Mouse (Mus musculus): ENCODE results near the gene Riiad1. TPM values are rescaled to one million over a fixed set of nuclear protein-coding genes. Genes with fewer than 3 reads are reported as not detected.

Riiad1 gene
- polyA plus RNA-seq, 1 experiment from 2014 or later = 26.1 TPM

DNA sequence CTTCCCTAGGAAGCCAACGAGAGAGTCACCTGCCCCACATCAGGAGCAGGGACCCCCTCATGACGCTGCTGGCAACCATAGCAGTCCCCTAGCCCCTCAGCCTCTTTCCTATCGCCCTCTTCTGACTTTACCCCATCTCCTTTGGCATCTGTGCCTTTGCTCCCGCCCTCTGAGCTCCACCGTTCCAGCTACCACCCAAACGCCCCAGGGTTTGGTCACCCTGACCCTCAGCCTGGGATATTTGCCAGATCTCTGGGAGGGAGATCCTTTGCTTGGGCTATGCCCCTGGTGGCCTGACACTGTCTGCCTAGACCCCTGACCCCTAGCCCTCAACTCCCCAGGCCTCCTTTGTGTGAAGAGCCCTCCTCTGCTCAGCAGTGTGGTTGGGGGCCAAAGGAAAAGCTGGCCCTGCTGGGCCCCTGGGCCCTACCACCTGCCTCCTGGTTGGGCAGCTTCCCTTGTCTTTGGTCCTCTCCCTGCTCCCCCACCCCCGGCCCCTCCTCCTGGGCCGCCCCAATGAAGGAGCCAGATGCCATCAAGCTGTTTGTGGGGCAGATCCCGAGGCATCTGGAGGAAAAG, 1.5 kb downstream of the Riiad1 start:
- H3K36me3 ChIP-seq = peaks cover 26% of the 10 kb centered on the region
- peaks cover 74% of the 10 kb centered on the region for H3K4me1 ChIP-seq (replicated peaks)
- no peaks in the 10 kb centered on the region for H3K9me3 ChIP-seq
- H3K9ac ChIP-seq (replicated peaks) = peak overlapping the region; percentile 97
- H3K4me3 ChIP-seq (replicated peaks) = peak overlapping the region; percentile 79
- H3K27ac ChIP-seq = peak overlapping the region; percentile 95
- peak; percentile 37 for ATAC-seq
- peak overlapping the region; percentile 98 for H3K4me2 ChIP-seq (replicated peaks)
- H3K27me3 ChIP-seq = no peaks in the 10 kb centered on the region
- 3% methylated on average over 9 of the region's 9 CpGs for WGBS

DNA sequence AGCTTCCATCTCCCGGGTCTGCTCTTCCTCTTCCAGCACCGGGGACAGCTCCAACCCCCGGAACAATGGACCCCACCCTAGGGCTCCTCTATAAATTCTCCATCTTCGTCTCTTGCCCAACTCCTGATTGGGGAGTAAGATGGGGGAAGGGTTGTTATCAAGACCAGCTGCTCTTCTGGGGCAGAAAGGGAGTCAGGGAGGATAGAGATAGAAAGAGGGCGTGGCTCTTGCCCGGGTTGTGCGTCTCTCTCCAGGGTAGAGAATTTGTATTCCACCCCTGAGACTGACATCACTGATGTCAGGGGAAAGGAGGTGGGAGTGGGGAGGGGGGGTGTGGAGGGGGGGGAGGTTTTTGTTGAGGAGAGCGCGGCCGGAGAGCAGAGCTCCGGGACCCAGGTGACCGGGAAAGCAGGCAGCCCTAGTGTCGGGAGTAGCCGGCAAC, 2.1 kb downstream of the Riiad1 start, which contains the start of gene Celf3:
Celf3 (plus strand) TSS at position 315 of the 442 bp plus-strand sequence.
- H3K4me1 ChIP-seq (replicated peaks) = peaks cover 73% of the 10 kb centered on the region
- WGBS = 0% methylated on average over 13 of the region's 14 CpGs

DNA sequence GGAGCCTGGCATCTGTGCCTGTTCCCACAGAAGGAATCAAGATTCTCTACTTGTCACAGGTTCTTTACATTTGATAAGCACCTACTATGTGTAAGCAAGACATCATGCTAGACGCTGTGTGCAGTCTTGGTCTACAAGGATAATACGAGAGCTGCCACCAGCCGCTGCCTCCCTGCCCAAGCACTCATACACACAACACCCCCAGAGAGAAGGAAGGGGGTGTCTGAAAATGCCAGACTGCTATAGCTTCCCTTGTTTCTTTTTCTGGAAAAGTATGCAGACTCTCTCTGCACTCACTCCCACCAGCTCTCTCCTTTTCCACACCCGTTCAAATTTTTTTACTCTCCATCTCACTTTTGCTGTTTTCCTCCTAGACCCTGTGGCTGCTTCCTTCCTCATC, 2.7 kb downstream of the Riiad1 start:
- WGBS = 18% methylated on average over 4 of the region's 4 CpGs

More for the DNA sequence above, 2.1 kb downstream of the Riiad1 start, which contains the start of gene Celf3:
- ATAC-seq = peak; percentile 92
- Histone ChIP-seq H3K27ac (peak within 1 kb of the TSS; percentile 95), H3K4me3 (replicated peaks) (peak within 1 kb of the TSS; percentile 79), H3K4me2 (replicated peaks) (peak within 1 kb of the TSS; percentile 98), H3K9ac (replicated peaks) (peak within 1 kb of the TSS; percentile 97), H3K9me3 (no peaks in the 10 kb centered on the region), H3K27me3 (no peaks in the 10 kb centered on the region), H3K36me3 (peaks cover 24% of the 10 kb centered on the region)

DNA sequence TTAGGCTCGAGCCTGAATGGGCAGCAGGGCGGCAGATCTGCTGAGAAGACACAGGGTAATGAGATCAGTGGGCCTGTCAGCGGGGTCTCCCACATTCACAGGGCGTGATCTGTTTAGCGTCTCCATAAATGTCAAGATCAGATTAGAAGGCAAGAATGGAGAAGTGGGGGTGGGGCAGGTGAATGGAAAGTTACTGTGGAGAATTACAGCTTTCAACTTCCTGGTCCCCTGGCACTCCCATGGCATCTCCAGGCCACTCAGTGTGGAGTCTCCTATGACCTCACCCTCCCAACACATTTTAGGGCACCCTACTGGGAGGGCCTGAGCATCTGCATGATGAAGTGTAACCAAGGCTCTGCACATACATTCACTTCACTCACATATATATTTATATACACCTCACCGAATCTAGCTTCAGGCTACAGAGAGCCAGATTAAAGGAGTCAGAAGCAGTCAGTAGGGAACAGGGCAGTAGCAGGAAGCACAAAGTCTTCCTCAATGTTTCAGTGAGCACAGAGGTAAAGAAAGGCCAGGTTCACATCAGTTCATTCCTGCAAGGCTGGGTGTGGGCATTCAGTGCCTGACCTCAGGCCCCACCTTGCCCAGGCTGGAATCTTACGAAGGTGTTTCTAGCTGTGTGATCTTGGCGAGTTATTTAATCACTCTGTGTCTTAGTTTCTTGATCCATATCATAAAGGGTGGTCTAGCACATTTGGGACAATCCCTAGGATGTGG, 3.7 kb downstream of the Riiad1 start:
- peaks cover 11% of the 10 kb centered on the region for H3K36me3 ChIP-seq
- H3K4me2 ChIP-seq (replicated peaks) = peak overlapping the region; percentile 98; the same call in 1 of the 2 replicates
- no peak overlapping the region for H3K4me3 ChIP-seq (replicated peaks)
- no peaks in the 10 kb centered on the region for H3K9me3 ChIP-seq
- H3K4me1 ChIP-seq (replicated peaks) = peaks cover 68% of the 10 kb centered on the region
- 42% methylated on average over 8 of the region's 8 CpGs for WGBS
- H3K27me3 ChIP-seq = no peaks in the 10 kb centered on the region
- no peak overlapping the region for H3K9ac ChIP-seq (replicated peaks)
- peak overlapping the region; percentile 95 for H3K27ac ChIP-seq
- ATAC-seq = no peak

More for the DNA sequence above, 2.7 kb downstream of the Riiad1 start:
- Histone ChIP-seq H3K4me2 (replicated peaks) (peak overlapping the region; percentile 98), H3K9ac (replicated peaks) (peak overlapping the region; percentile 70), H3K4me3 (replicated peaks) (peak overlapping the region; percentile 79), H3K9me3 (no peaks in the 10 kb centered on the region), H3K4me1 (replicated peaks) (peaks cover 73% of the 10 kb centered on the region), H3K36me3 (peaks cover 18% of the 10 kb centered on the region), H3K27ac (peak overlapping the region; percentile 95), H3K27me3 (no peaks in the 10 kb centered on the region)
- no peak; the same call in none of the 2 replicates for ATAC-seq

DNA sequence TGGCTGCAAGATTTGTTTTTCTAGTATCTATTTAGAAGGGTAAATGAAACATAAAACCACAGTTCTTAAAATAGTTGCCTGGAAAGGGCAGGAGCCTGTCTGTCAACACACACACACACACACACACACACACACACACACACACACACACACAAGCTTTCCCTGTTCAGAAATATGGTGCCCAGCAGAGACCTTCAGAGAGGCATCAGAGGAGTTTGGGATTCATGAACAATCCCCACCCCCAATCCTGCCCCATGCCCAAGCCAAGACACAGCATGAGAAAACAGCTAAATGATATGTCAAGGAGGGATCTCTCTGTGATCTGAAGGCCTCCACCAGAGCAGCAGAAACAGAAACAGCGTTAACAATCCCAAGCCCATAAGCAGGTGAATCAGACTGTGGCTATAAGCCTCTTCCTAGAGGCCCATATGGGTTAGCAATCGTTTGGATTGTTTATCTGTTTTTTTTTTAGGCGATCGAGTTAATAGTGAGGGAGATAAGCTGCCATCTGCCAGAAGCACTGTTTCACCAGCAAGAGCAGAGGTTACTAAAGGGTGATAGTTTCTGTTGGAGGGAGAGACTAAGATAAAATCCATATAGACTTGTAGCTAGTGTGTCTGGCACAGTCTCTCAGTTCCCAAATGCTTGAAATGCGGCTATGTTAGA, 6.4 kb downstream of the Riiad1 start:
- 79% methylated on average over 5 of the region's 5 CpGs for WGBS
- no peak overlapping the region; the same call in 1 of the 2 replicates for H3K27ac ChIP-seq
- no peak overlapping the region for H3K9ac ChIP-seq (replicated peaks)
- H3K27me3 ChIP-seq = no peaks in the 10 kb centered on the region
- H3K4me2 ChIP-seq (replicated peaks) = no peak overlapping the region
- no peaks in the 10 kb centered on the region for H3K9me3 ChIP-seq
- no peak overlapping the region for H3K4me3 ChIP-seq (replicated peaks)
- no peaks in the 10 kb centered on the region for H3K36me3 ChIP-seq
- ATAC-seq = no peak
- peaks cover 46% of the 10 kb centered on the region for H3K4me1 ChIP-seq (replicated peaks)

DNA sequence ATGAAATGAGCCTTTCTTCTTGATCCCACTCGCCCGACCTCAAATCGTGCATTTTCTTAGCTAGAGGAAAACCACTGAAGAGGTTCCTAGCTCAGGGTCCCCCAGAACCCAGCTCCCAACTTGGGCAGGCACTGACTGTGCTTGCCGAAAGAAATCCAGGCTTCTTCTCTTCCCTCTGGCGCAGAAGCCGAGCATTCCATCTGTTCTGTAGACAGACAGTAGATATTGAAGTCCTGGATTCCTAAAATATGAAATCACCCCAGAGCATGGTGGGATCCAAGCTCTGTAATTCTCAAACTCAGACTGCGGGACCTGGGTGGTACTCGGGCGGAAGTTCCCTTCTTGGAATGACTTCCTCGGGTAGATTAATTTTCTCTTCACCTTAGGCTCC, 7.0 kb downstream of the Riiad1 start:
- no peaks in the 10 kb centered on the region for H3K36me3 ChIP-seq
- H3K9me3 ChIP-seq = no peaks in the 10 kb centered on the region
- H3K4me1 ChIP-seq (replicated peaks) = peaks cover 45% of the 10 kb centered on the region
- peak overlapping the region; percentile 51 for H3K4me2 ChIP-seq (replicated peaks)
- WGBS = 52% methylated on average over 10 of the region's 10 CpGs
- H3K27ac ChIP-seq = peak overlapping the region; percentile 61
- peak overlapping the region; percentile 33 for H3K4me3 ChIP-seq (replicated peaks)
- no peak overlapping the region; the same call in 1 of the 2 replicates for H3K9ac ChIP-seq (replicated peaks)
- no peak for ATAC-seq
- no peaks in the 10 kb centered on the region for H3K27me3 ChIP-seq

DNA sequence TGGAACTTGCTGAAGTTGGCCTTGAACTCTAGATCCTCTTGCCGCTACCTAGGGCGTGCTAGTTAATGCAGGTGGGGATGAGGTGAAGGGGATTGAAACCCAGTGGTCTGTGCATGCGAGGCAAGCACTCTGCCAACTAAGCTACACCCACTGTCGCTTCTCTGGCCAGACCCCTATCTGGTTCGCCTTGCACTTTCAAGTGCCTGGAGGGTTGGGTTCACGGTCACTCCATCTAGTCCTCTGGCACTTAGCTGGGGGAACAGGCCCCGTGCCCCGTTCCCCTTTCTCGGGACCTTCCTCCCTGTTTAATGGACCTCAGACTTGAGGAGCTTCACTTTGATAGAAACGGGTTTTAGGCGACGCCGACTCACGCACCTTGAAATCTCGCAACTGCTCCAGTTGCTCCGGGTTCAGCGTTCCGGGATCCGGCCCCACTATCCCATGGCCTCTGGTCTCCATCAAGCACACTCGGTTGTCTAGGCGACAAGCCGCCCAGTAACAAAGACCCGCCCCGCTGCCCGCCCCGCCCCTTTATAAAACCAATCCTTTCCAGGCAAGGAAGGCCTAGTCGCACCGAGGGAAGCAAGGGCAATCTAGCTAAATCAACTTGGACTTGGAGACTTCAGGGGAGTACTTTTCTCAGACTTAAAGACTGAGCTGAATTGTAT, 7.6 kb downstream of the Riiad1 start:
- no peaks in the 10 kb centered on the region for H3K27me3 ChIP-seq
- peak overlapping the region; percentile 51 for H3K4me2 ChIP-seq (replicated peaks)
- H3K27ac ChIP-seq = peak overlapping the region; percentile 61
- 10% methylated on average over 28 of the region's 28 CpGs for WGBS
- H3K36me3 ChIP-seq = no peaks in the 10 kb centered on the region
- H3K4me3 ChIP-seq (replicated peaks) = peak overlapping the region; percentile 33
- peak; percentile 79 for ATAC-seq
- H3K9ac ChIP-seq (replicated peaks) = peak overlapping the region; percentile 4
- H3K9me3 ChIP-seq = no peaks in the 10 kb centered on the region
- peaks cover 45% of the 10 kb centered on the region for H3K4me1 ChIP-seq (replicated peaks)

DNA sequence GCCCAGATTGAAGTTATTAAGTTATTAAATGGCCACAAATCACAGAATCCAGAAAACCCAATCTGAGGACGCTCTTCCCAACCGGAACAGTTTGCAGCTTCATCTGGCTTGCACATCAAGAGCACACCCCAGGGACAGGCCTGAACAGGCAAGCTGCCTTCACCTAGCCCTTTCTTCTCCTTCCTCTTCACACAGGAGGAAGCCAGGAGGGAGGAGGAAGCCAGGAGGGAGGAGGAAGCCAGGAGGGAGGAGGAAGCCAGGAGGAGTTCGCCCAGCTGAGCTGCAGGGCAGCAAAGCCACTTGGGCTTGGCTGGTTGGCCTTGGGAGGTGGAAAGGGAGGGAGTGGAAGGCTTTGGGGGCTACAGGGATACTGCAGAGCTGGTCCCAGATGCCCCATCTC, 11.2 kb downstream of the Riiad1 start:
- H3K4me3 ChIP-seq (replicated peaks) = no peak overlapping the region
- no peak for ATAC-seq
- H3K4me1 ChIP-seq (replicated peaks) = peaks cover 46% of the 10 kb centered on the region
- no peak overlapping the region for H3K9ac ChIP-seq (replicated peaks)
- H3K9me3 ChIP-seq = no peaks in the 10 kb centered on the region
- WGBS = 62% methylated on average over 3 of the region's 3 CpGs
- no peaks in the 10 kb centered on the region for H3K36me3 ChIP-seq
- no peak overlapping the region for H3K4me2 ChIP-seq (replicated peaks)
- no peak overlapping the region for H3K27ac ChIP-seq
- no peaks in the 10 kb centered on the region for H3K27me3 ChIP-seq

DNA sequence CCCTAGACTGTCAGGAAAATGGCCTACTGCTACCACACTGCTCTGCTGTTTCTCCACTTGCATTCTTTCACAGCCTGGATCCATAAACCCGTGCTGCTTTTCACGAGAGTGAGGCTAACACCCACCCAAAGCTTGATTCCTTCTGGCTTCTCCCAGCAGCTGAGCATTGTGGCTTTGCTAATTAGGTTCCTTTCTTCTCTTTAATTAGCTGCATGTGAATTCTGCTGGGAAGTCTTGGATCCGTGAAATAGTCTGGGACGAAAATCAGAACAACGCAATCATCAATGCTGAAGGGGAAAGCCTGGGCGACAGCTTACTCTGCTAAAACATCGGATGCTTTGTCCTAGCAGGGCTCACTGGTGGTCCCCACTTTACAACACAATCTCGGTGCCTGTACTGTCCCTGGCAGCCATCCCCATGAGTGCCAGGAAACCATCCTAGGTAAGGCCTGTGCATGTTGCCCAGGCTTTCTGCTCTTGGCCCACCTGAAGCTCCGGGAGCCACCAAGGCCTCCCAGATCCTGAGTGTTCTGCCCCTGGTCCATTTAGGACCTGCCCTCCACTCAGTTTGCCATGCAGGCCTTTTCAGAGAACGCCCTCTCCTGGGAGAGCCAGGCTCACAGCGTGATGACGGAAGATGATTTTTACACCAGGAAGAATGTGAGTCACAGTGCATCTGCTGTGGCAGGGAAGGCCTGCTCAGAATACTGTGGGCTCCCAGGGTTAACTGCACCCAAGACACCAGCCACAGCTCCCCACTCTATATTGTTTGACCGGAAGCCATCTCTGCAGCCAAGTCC, 14.3 kb downstream of the Riiad1 start:
- Histone ChIP-seq H3K27ac (peak overlapping the region; percentile 90), H3K4me1 (replicated peaks) (peaks cover 36% of the 10 kb centered on the region), H3K27me3 (no peaks in the 10 kb centered on the region), H3K9me3 (no peaks in the 10 kb centered on the region), H3K4me3 (replicated peaks) (no peak overlapping the region), H3K4me2 (replicated peaks) (no peak overlapping the region), H3K36me3 (no peaks in the 10 kb centered on the region), H3K9ac (replicated peaks) (peak overlapping the region; percentile 49; the same call in 1 of the 2 replicates)
- ATAC-seq = peak; percentile 62
- WGBS = 40% methylated on average over 13 of the region's 13 CpGs

DNA sequence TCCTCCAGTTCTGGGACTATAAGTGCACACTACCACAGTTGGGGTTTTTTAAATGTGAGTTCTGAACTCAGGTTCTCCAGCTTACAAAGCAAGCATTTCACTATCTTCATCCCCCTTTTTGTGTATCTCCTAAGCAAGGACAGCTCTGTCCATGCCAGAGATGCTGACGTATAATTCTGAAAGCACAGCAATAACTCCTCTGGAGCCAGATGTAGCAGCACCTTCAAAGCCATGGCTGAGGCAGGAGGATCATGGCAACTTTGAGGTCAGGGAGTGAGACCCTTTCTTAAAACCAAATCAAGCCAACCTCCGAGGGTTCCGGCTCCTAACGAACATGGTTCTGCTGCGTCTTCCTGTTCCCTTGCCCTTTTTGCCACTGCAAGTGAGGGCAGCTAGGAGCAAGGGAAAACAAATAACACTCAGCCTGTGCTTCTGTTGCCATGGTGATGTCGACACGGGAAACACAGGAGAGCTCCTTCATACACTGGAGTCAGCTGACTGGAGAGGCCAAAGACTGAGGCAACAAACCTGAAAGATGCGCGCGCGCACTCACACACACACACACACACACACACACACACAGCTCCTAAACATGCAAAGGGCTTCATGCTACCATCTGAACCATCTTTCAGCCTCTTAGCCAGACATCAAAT, 16.1 kb downstream of the Riiad1 start:
- WGBS = 36% methylated on average over 11 of the region's 11 CpGs

More for the DNA sequence above, 16.1 kb downstream of the Riiad1 start:
- Histone ChIP-seq H3K9me3 (no peaks in the 10 kb centered on the region), H3K4me2 (replicated peaks) (peak overlapping the region; percentile 14), H3K4me1 (replicated peaks) (peaks cover 34% of the 10 kb centered on the region), H3K27ac (peak overlapping the region; percentile 90), H3K9ac (replicated peaks) (0 out of 2 replicates have a peak overlapping the region, but pooled peaks have one; percentile 23), H3K4me3 (replicated peaks) (no peak overlapping the region), H3K27me3 (no peaks in the 10 kb centered on the region), H3K36me3 (no peaks in the 10 kb centered on the region)
- ATAC-seq = peak; percentile 83

Data from midbrain, embryonic 13.5 days (tissue).